Mouse (Mus musculus): ENCODE measurements around the gene Brms1.

DNA sequence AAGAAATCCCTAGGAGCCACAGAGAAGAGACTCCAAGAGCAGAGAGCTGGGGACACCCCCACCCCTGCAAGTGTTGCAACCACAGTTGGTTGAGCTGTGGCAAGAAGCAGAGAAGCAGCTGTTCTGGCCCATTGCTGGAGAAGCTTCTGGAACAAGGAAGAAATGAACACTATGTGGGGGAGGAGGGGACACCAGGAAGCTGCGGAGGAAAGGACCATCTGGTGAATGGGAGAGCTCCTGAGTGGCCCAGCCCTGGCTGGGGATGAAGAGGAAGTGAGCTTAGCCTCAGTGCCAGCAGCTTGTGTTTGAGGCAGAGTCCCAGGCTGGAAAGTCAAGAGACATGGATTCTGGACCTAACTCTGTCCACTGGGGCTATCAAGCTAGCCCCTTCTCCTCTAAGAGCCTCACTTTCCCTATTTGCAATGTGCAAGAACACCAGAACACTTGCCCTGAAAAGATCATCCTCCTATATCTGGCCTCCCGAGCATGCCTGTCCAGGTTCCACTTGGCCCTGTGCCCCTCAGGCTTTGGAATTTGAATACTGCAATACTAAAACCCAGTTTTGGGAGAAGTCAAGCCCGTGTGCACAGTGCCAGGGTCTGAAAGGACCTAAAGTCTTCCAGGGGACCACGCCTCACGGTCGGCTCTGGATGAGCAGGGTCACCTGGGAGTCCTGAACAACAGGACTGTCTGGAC lies 41.6 kb upstream of the Brms1 start:
- TF ChIP-seq CTCF (IDR thresholded peaks at IDR 0.05) (no peak), EP300 (IDR thresholded peaks at IDR 0.05) (no peak)

Measured in lung, postnatal 0 days (tissue).